Mouse (Mus musculus) megakaryocyte-erythroid progenitor cell, adult 5-6 weeks (primary cell): Measurements from ENCODE around the gene Unc5c. TPM values are rescaled to one million over a fixed set of nuclear protein-coding genes. Genes with fewer than 3 reads are reported as not detected.

Experiments
- ATAC-seq: replicated peaks from 2 replicates; pipeline ENCODE4 v1.8.0; 2016; ENCODE audit warnings: mild to moderate bottlenecking, inconsistent platforms; ENCODE audit not compliant: severe bottlenecking, poor library complexity, low FRiP score, low TSS enrichment
- total RNA-seq, 2 experiments: library from RNA; stranded (forward) in 1 of 2; stranded (reverse) in 1 of 2; fragments of 200-1000, 215-1000 nt in 1 of 2; fragments of >200 nt in 1 of 2; fragmentation: Nextera tagmentation in 1 of 2; gene quantifications; 2 replicates each; pipeline ENCODE4 v1.2.3; 2014 to 2017

The Unc5c gene
- total RNA-seq, 2 experiments from 2014 or later, result 0.19 TPM; not detected in 1

DNA sequence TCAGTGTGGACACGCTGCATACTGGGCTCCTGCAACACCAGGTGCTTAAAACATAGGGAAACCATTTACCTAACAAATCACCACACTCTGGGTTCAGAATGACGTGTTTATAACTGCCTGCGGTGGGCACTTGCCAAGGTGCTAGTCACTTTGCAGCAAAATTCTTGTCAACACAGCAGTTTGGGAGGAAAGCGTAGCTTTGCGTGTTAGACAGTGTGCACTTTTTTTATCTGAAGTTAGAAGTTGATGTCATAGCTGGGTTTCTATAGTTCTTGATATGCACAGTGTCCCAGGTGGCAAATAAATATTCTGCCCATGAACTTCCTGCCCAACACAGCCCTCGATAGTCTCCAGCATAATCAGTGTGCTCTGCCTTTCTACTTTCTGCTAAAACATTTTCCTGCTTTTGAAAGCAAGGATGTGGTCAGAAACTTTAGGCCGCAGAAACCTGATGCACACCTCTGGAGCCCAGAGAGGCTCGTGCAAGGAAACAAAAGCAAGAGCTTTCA lies 313.4 kb downstream of the Unc5c start:
- ATAC-seq, result no peak

- no peak for ATAC-seq
Measured at GRCm38 (mm10) chr3:141779186-141779585, 314.2 kb downstream of the Unc5c start.

GRCm38 (mm10) chr3:141782553-141782952 lies 317.5 kb downstream of the Unc5c start:
- ATAC-seq, result no peak

- ATAC-seq, result no peak
Measured at GRCm38 (mm10) chr3:141791026-141791780, 326.2 kb downstream of the Unc5c start.

DNA sequence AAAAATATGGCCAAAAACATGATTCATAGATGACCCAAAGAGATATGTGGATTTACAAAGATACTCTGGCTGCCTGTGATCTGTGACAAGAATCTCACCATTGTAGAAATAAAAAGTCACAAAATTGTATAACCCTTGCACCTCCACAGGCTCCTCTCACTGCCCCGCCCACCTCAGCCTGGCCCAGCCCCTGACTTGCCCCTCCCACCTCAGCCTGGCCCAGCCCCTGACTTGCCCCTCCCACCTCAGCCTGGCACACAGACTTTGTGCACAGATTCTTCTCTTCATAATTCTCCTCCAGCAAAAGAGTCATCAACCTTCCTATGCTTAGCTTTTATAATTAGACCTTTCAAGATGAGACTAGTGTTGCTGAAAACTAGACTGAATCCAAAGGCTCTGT lies 327.1 kb downstream of the Unc5c start:
- 0 out of 2 replicates have a peak, but pooled peaks have one; percentile 57 for ATAC-seq

DNA sequence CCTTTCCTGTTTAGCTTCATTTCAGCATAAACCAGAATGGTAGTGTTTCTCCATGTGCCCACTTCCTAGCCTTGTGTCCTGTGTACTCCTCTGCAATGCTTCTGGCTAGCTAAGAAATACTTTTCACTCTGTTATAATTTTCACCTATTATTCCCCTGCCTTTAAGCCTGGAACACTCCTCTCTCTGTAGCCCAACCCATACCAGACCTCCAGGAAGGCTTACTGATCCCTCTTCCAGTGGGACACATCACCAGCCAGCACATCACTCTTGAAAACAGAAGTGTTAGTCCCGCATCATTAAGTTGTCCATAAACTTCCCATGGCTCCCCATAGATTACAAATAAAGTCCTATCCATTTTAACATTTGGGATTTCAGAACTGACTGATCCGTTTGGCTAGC lies 328.7 kb downstream of the Unc5c start:
- ATAC-seq, result no peak

- no peak for ATAC-seq
Measured at GRCm38 (mm10) chr3:141794371-141794770, 329.4 kb downstream of the Unc5c start.

- ATAC-seq, result no peak
Measured at GRCm38 (mm10) chr3:141797372-141797771, 332.4 kb downstream of the Unc5c start.

- no peak for ATAC-seq
Measured at GRCm38 (mm10) chr3:141797789-141798188, 332.8 kb downstream of the Unc5c start.

- no peak for ATAC-seq
Measured at GRCm38 (mm10) chr3:141804133-141804532, 339.1 kb downstream of the Unc5c start.

- no peak for ATAC-seq
Measured at GRCm38 (mm10) chr3:141809581-141809980, 344.6 kb downstream of the Unc5c start.

GRCm38 (mm10) chr3:141810944-141811343 lies 345.9 kb downstream of the Unc5c start:
- ATAC-seq, result no peak

DNA sequence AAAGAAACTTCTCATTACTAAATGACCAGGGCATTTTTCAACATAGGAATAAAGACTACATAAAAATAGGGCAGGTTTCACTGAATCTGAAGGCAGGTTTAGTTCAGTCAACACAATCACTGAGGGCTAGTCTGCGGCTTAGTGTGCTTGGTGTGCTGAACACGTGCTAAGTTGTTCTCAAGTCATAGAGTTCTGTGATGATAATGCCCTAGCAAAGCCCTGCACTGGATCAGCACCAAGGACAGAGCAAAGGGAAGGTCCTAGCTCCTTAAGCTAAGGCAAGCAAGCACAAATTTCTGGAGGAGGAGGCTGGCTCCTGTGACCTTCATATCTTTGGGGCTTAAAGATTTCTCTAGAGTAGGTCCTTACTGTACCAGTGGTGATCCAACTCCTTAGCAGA lies 346.3 kb downstream of the Unc5c start:
- ATAC-seq, result peak; percentile 88

- ATAC-seq, result no peak
Measured at GRCm38 (mm10) chr3:141814776-141815175, 349.8 kb downstream of the Unc5c start.

- no peak for ATAC-seq
Measured at GRCm38 (mm10) chr3:141818615-141819312, 353.7 kb downstream of the Unc5c start.

DNA sequence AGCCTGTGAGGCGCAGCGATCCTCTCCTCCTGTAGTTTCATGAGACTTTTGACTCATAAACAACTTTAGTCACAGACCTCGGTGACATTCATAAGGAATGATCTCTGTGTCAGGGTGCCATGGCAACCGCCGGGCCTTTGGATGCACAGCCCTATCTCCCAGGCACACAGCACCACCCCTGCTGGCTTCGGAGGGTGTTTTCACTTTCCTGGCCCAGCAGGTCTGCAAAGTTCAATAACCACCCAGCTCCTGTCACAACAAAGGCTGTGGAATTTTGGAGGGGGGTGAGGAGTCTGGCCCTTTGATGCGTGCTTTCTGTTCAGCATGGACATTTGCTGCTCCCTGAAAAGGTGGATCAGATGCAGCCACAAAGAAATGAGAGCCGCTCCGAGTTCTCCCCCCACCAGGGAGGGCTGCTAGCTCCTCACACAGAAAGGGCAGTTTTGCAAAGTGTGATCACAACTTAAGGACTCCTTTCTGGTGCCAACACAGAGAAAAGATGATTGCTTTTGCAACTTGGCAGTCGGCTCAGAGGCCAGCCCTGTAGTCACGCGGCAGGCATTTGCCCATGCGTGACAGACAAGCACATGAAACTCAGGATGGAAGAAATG lies 354.4 kb downstream of the Unc5c start:
- no peak for ATAC-seq

- no peak for ATAC-seq
Measured at GRCm38 (mm10) chr3:141828301-141828700, 363.3 kb downstream of the Unc5c start.

DNA sequence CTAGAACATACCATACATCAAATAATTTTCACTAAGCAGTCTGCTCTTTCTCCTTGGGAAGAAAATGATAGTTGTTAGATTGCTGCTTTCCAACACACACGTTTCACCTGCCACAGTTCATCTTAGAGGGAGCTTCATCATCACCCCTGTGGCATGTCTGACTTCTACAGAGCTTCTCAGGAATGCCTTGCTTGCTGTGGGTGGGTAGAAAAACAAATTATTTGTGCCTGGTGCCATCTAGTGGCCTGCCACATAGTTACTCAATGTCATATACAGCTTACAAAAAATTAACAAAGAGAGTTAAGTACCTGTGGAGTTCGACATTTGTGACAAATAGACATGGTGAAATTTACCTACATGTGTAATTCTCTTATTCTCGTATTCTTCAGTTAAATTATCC lies 366.1 kb downstream of the Unc5c start:
- peak; percentile 90 for ATAC-seq

DNA sequence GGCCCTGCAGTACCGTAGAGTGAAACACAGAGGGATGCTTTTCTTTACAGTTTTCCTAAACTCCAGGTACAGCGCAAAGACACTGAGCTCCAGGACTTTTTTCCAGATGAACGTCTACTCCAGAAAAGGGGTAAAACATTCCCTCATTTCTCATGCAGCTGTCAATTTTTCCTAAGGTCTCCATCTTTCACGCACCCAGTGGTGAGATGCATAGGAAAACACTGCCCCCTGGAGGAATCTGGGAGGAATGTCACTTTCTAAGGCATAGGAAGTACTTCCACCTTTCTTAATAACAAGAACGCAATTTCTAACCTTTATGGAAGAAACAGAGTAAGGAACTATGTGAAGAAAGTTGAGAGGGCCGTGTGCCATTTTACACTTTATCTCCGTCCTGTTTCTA lies 373.8 kb downstream of the Unc5c start:
- ATAC-seq, result peak; percentile 90

- ATAC-seq, result no peak
Measured at GRCm38 (mm10) chr3:141849206-141849605, 384.2 kb downstream of the Unc5c start.
